In the genomic region with DNA sequence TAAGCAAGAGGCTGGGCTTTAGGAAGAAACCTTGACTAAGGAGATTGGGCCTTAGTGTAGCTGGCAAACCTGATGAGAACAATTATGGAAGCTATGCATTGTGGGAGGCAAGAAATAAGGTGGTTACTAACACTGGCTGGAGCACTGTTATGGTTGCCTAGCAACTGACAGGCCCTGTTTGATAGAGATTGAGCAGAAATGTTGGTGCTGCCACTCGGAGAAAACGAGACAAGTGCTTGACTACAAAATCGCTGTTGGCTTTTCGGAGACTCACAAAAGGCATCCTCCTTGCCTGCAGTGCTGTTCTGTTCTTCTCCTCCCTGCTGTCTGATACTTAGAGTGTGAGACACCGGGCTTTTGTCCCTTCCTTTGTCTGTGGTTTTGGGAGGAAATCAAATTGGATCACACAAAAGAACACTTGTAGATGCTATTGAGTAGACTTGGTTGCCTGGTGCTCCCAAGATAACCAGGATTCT, we compare ENCODE assay signal across 11 mouse cellular contexts. TPM values are rescaled to one million over a fixed set of nuclear protein-coding genes. Genes with fewer than 3 reads are reported as not detected.
DNase-seq lines count a peak whose midpoint lies in the region; ATAC-seq lines count a peak whose summit lies in the region.
"Had no signal": no experiment of that assay in that cellular context is flagged by ENCODE, and none has a peak within 500 bp of the region (broad histone marks: within the 10 kb centered on the region; RNA-seq: fewer than 3 reads in every experiment).

No protein-coding gene starts in this region.

- no peaks in the 10 kb centered on the region for H3K9me3 ChIP-seq in hindbrain, embryonic 14.5 days (ENCODE audit: control insufficient read depth, low read length)
- no peaks in the 10 kb centered on the region for H3K9me3 ChIP-seq in neural tube, embryonic 12.5 days
- no peaks in the 10 kb centered on the region for H3K9me3 ChIP-seq in kidney, embryonic 14.5 days (ENCODE audit: control insufficient read depth, low read length)

- peak; percentile 88 for ATAC-seq in hindbrain, embryonic 14.5 days (ENCODE audit: low FRiP score)
- ATAC-seq in neural tube, embryonic 12.5 days (ENCODE audit: low FRiP score, low read depth): peak; percentile 75
- ATAC-seq in kidney, embryonic 14.5 days (ENCODE audit: low FRiP score, low TSS enrichment): no peak

- 10% methylated on average over 5 of the region's 5 CpGs for WGBS in hindbrain, embryonic 14.5 days
- WGBS in neural tube, embryonic 12.5 days: 21% methylated on average over 5 of the region's 5 CpGs
- 82% methylated on average over 5 of the region's 5 CpGs for WGBS in kidney, embryonic 14.5 days

- peak; percentile 33 to 72 for DNase-seq in layer of hippocampus, adult 18-20 months (ENCODE audit: low spot score in 2 of 2)
- no peak for DNase-seq in layer of hippocampus, postnatal 25 days (ENCODE audit: extremely low spot score in 1 of 2, low spot score in 1 of 2)
- DNase-seq in embryo, embryonic 10.5 days (ENCODE audit: low spot score): peak; percentile 67
- DNase-seq in hindbrain, embryonic 14.5 days (ENCODE audit: low spot score): peak; percentile 72
- no peak for DNase-seq in adrenal gland, postnatal 14 days
- no peak for DNase-seq in cerebellum, postnatal 4 days (ENCODE audit: low spot score in 2 of 2)
- DNase-seq: heart, adult 18-20 months had no signal

- no peaks in the 10 kb centered on the region for H3K27me3 ChIP-seq in hindbrain, embryonic 14.5 days (ENCODE audit: control insufficient read depth, insufficient read depth, low read length)
- H3K27me3 ChIP-seq in neural tube, embryonic 12.5 days (replicated peaks): no peaks in the 10 kb centered on the region
- H3K27me3 ChIP-seq in kidney, embryonic 14.5 days (ENCODE audit: control insufficient read depth, insufficient read depth, low read length): no peaks in the 10 kb centered on the region

- no peak overlapping the region for H3K4me2 ChIP-seq in hindbrain, embryonic 14.5 days (replicated peaks)
- no peak overlapping the region for H3K4me2 ChIP-seq in neural tube, embryonic 12.5 days (replicated peaks)
- no peak overlapping the region for H3K4me2 ChIP-seq in kidney, embryonic 14.5 days (replicated peaks; ENCODE audit: low read depth, low read length)
- H3K4me2 ChIP-seq: liver, embryonic 11.5 days had no signal

- H3K27ac ChIP-seq in hindbrain, embryonic 14.5 days: peak overlapping the region; percentile 80
- H3K27ac ChIP-seq in neural tube, embryonic 12.5 days: no peak overlapping the region
- no peak overlapping the region for H3K27ac ChIP-seq in kidney, embryonic 14.5 days (ENCODE audit: low read depth, low read length)

- no peak overlapping the region for H3K4me3 ChIP-seq in hindbrain, embryonic 14.5 days (replicated peaks; ENCODE audit: low read length)
- no peak overlapping the region for H3K4me3 ChIP-seq in neural tube, embryonic 12.5 days
- no peak overlapping the region for H3K4me3 ChIP-seq in kidney, embryonic 14.5 days (ENCODE audit: low read length)

- H3K9ac ChIP-seq in hindbrain, embryonic 14.5 days: no peak overlapping the region
- H3K9ac ChIP-seq in neural tube, embryonic 12.5 days: no peak overlapping the region
- H3K9ac ChIP-seq in kidney, embryonic 14.5 days (ENCODE audit: low read depth, low read length): no peak overlapping the region

- H3K36me3 ChIP-seq in hindbrain, embryonic 14.5 days (replicated peaks; ENCODE audit: control insufficient read depth, insufficient read depth): peaks cover 31% of the 10 kb centered on the region
- peaks cover 29% of the 10 kb centered on the region for H3K36me3 ChIP-seq in neural tube, embryonic 12.5 days
- H3K36me3 ChIP-seq in kidney, embryonic 14.5 days (ENCODE audit: control insufficient read depth, insufficient read depth, low read length): peaks cover 17% of the 10 kb centered on the region; the same call in 1 of the 2 replicates

- peaks cover 12% of the 10 kb centered on the region for H3K4me1 ChIP-seq in hindbrain, embryonic 14.5 days (replicated peaks; ENCODE audit: control insufficient read depth, insufficient read depth, low read length)
- H3K4me1 ChIP-seq in neural tube, embryonic 12.5 days: peaks cover 13% of the 10 kb centered on the region; the same call in 1 of the 2 replicates
- no peaks in the 10 kb centered on the region for H3K4me1 ChIP-seq in kidney, embryonic 14.5 days (ENCODE audit: control insufficient read depth, insufficient read depth, low read length)

RNA-seq across cellular contexts. Expression of a gene that starts 38.9 kb away (rescaled TPM):
- 10 to 100 TPM; 25.8 to 31.7 TPM for total RNA-seq in layer of hippocampus, adult 18-20 months (2021)
- 10 to 100 TPM; 26.2 to 29.5 TPM for total RNA-seq in layer of hippocampus, postnatal 25 days (2021)
- 49.0 and 49.2 TPM in 2 replicates for polyA plus RNA-seq in hindbrain, embryonic 14.5 days (2014; fragmentation: Nextera tagmentation; extraction: Ambion mirVana)
- 57.9 and 62.2 TPM in 2 replicates for polyA plus RNA-seq in neural tube, embryonic 12.5 days (2016; fragmentation: Nextera tagmentation; extraction: Ambion mirVana)
- polyA plus RNA-seq in kidney, embryonic 14.5 days (2014; fragmentation: Nextera tagmentation; extraction: Ambion mirVana): 48.8 and 70.4 TPM in 2 replicates
- 12.8 and 16.5 TPM in 2 replicates for total RNA-seq in adrenal gland, postnatal 14 days (2021)

RNA-seq across cellular contexts. Expression of a gene that starts 38.9 kb away (rescaled TPM):
- total RNA-seq in layer of hippocampus, adult 18-20 months (2021): under 1 TPM; 0.30 to 0.33 TPM
- total RNA-seq in layer of hippocampus, postnatal 25 days (2021): under 1 TPM; 0.26 to 0.27 TPM
- polyA plus RNA-seq in hindbrain, embryonic 14.5 days (2014; fragmentation: Nextera tagmentation; extraction: Ambion mirVana): 5.9 and 6.4 TPM in 2 replicates
- 11.2 and 11.6 TPM in 2 replicates for polyA plus RNA-seq in neural tube, embryonic 12.5 days (2016; fragmentation: Nextera tagmentation; extraction: Ambion mirVana)
- 12.8 and 14.9 TPM in 2 replicates for polyA plus RNA-seq in kidney, embryonic 14.5 days (2014; fragmentation: Nextera tagmentation; extraction: Ambion mirVana)
- 0.96 and 1.1 TPM in 2 replicates for total RNA-seq in adrenal gland, postnatal 14 days (2021)
- total RNA-seq: heart, adult 18-20 months had no signal

RNA-seq across cellular contexts. Expression of a gene that starts 41.1 kb away (rescaled TPM):
- 1 to 10 TPM; 8.1 to 8.7 TPM for total RNA-seq in layer of hippocampus, adult 18-20 months (2021)
- 1 to 10 TPM; 6.8 to 6.9 TPM for total RNA-seq in layer of hippocampus, postnatal 25 days (2021)
- polyA plus RNA-seq in hindbrain, embryonic 14.5 days (2014; fragmentation: Nextera tagmentation; extraction: Ambion mirVana): 0.80 TPM in 2 replicates
- 0.68 and 0.78 TPM in 2 replicates for polyA plus RNA-seq in neural tube, embryonic 12.5 days (2016; fragmentation: Nextera tagmentation; extraction: Ambion mirVana)
- 0.14 and 0.15 TPM in 2 replicates for polyA plus RNA-seq in kidney, embryonic 14.5 days (2014; fragmentation: Nextera tagmentation; extraction: Ambion mirVana)
- 1.0 TPM in 2 replicates for total RNA-seq in adrenal gland, postnatal 14 days (2021)
- polyA plus RNA-seq: C2C12 had no signal

Comparison
In these comparisons a context has a peak if more than half of its experiments do, and no peak if none do; other contexts are left out.
1. DNase-seq: peak in layer of hippocampus, adult 18-20 months (2 of 2), embryo, embryonic 10.5 days (single experiment) and hindbrain, embryonic 14.5 days (single experiment); none in layer of hippocampus, postnatal 25 days (0 of 2), adrenal gland, postnatal 14 days (single experiment) and cerebellum, postnatal 4 days (0 of 2).